Mouse (Mus musculus) neural tube, embryonic 15.5 days (tissue): ENCODE data around the gene Polk. TPM values are rescaled to one million over a fixed set of nuclear protein-coding genes. Genes with fewer than 3 reads are reported as not detected.

Source experiments
- ATAC-seq: fragments of 200-750 bp; cut with Nextera tagmentation; 2 replicates; pipeline ENCODE4 v1.8.0; 2017; ENCODE audit warnings: mild to moderate bottlenecking, moderate TSS enrichment, moderate library complexity; ENCODE audit not compliant: low FRiP score
- H3K27ac ChIP-seq: fragments of 300-500 bp; sonication (generic); replicated peaks from 2 replicates; pipeline ENCODE4 v1.5.1; 2015; ENCODE audit warnings: mild to moderate bottlenecking, inconsistent platforms
- H3K27me3 ChIP-seq: fragments of 300-500 bp; sonication (generic); replicated peaks from 2 replicates; pipeline ENCODE4 v1.6.1; 2015; ENCODE audit warnings: inconsistent platforms
- H3K36me3 ChIP-seq: fragments of 300-500 bp; sonication (generic); 2 replicates; pipeline ENCODE4 v1.6.1; 2015; ENCODE audit warnings: inconsistent platforms
- H3K4me1 ChIP-seq: fragments of 300-500 bp; sonication (generic); 2 replicates; pipeline ENCODE4 v1.6.1; 2015; ENCODE audit warnings: inconsistent platforms
- H3K4me2 ChIP-seq: fragments of 300-500 bp; sonication (generic); 2 replicates; pipeline ENCODE4 v1.6.1; 2015; ENCODE audit warnings: inconsistent platforms, mild to moderate bottlenecking, moderate library complexity
- H3K4me3 ChIP-seq: fragments of 300-500 bp; sonication (generic); replicated peaks from 2 replicates; pipeline ENCODE4 v1.5.1; 2015; ENCODE audit warnings: mild to moderate bottlenecking, inconsistent platforms
- H3K9ac ChIP-seq: fragments of 300-500 bp; sonication (generic); replicated peaks from 2 replicates; pipeline ENCODE4 v1.6.1; 2015; ENCODE audit warnings: mild to moderate bottlenecking, inconsistent platforms
- H3K9me3 ChIP-seq: fragments of 300-500 bp; sonication (generic); replicated peaks from 2 replicates; pipeline ENCODE4 v1.6.1; 2016; ENCODE audit warnings: inconsistent platforms
- WGBS: fragments of 180-500 bp; shearing (Covaris S2); methylation state at CpG from one replicate; pipeline ENCODE4 v1.1.7; 2015; ENCODE audit warnings: mixed read lengths; 5-methylcytosine and 5-hydroxymethylcytosine counted together
- polyA plus RNA-seq: library from polyadenylated mRNA; unstranded; fragments of >200 nt; fragmentation: Nextera tagmentation; extraction: Ambion mirVana; gene quantifications from 2 replicates; pipeline ENCODE4 v1.2.1, GENCODE M21; 2015

Polk gene
- polyA plus RNA-seq, 1 experiment from 2014 or later, result 7.2 TPM

DNA sequence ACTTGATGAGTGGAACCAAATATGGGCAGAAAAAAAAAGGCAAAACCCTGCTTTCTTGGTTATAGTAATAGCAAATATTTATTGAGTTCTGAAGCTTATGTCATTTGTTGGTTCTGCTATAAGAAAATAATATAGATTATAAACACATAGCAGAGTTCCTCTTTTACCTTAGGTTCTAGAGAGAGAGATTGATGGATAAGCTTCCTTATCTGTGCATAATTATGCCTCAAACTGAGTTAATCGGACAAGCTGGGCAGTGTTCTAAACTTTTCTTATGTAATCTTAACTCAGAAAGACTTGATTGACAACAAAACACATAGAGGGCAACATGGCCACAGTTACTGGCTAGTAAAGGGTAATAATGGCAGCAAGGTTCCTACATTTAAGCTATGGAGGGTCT is 4.9 kb upstream of the Polk start:
- H3K27me3 ChIP-seq, result no peaks in the 10 kb centered on the region
- no peak for ATAC-seq
- H3K9me3 ChIP-seq, result no peaks in the 10 kb centered on the region
- H3K36me3 ChIP-seq, result no peaks in the 10 kb centered on the region
- no peak overlapping the region for H3K4me2 ChIP-seq
- H3K4me1 ChIP-seq, result peaks cover 20% of the 10 kb centered on the region
- H3K9ac ChIP-seq, result no peak overlapping the region
- H3K4me3 ChIP-seq, result no peak overlapping the region
- WGBS, result 93% methylated on average over 1 of the region's 1 CpGs
- no peak overlapping the region for H3K27ac ChIP-seq

DNA sequence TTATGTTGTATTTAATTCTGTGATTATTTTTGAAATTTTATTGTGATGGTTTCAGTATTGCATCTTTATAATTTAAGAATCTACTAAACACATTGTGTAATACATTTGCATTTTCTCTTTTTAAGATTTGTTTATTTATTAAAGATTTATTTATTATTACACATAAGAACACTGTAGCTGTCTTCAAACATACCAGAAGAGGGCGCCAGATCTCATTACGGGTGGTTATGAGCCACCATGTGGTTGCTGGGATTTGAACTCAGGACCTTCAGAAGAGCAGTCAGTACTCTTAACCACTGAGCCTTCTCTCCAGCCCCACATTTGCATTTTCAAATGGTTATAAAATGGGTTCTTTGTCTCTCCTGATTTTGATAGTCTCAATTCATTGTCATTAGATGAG is 2.1 kb upstream of the Polk start:
- peak overlapping the region; percentile 80 for H3K4me2 ChIP-seq
- peaks cover 20% of the 10 kb centered on the region for H3K4me1 ChIP-seq
- H3K27ac ChIP-seq, result no peak overlapping the region
- H3K9me3 ChIP-seq, result no peaks in the 10 kb centered on the region
- H3K36me3 ChIP-seq, result no peaks in the 10 kb centered on the region
- H3K4me3 ChIP-seq, result no peak overlapping the region
- no peak for ATAC-seq
- H3K9ac ChIP-seq, result no peak overlapping the region
- 71% methylated on average over 2 of the region's 2 CpGs for WGBS
- no peaks in the 10 kb centered on the region for H3K27me3 ChIP-seq

DNA sequence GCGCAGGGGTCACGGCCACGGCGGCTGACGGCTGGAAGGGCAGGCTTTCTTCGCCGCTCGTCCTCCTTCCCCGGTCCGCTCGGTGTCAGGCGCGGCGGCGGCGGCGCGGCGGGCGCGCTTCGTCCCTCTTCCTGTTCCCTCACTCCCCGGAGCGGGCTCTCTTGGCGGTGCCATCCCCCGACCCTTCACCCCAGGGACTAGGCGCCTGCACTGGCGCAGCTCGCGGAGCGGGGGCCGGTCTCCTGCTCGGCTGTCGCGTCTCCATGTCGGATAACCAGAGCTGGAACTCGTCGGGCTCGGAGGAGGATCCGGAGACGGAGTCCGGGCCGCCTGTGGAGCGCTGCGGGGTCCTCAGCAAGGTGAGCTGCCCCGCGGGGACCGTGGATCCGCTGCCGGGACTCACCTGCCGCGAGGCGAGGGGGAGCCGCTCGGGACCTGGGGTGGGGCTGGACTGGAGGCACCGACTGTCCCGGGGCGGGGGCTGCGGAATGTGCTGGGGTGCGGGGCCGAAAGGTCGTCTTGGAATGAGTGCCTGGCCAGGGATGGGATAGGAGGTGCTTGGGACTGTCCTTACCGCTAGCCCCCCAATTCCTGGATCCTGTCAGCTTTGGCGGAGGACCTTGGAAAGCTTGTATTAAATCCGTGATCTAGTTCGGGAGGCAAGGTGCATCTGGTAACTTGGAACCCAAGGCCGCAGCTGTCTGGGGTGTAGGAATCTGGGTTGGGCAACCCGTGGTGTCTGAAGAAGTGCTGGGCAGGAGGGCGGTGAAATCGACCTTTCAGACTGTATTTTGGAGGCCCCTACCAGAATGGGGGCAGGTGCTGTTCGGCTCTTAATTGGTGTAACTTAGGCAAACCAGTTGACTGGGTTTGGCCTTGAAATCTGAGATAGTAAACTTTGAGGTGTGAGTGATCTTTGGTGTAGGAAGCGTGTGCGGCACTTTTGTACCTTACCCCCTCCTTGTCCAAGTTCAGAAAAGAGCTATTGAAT is 817 bp upstream of the Polk start:
- no peaks in the 10 kb centered on the region for H3K9me3 ChIP-seq
- no peaks in the 10 kb centered on the region for H3K27me3 ChIP-seq
- peak overlapping the region; percentile 95 for H3K27ac ChIP-seq
- under 1% methylated on average over 71 of the region's 73 CpGs for WGBS
- peak overlapping the region; percentile 94 for H3K9ac ChIP-seq
- peak overlapping the region; percentile 80 for H3K4me2 ChIP-seq
- no peaks in the 10 kb centered on the region for H3K36me3 ChIP-seq
- peak; percentile 77; the same call in 1 of the 2 replicates for ATAC-seq
- peaks cover 20% of the 10 kb centered on the region for H3K4me1 ChIP-seq
- H3K4me3 ChIP-seq, result peak overlapping the region; percentile 95

DNA sequence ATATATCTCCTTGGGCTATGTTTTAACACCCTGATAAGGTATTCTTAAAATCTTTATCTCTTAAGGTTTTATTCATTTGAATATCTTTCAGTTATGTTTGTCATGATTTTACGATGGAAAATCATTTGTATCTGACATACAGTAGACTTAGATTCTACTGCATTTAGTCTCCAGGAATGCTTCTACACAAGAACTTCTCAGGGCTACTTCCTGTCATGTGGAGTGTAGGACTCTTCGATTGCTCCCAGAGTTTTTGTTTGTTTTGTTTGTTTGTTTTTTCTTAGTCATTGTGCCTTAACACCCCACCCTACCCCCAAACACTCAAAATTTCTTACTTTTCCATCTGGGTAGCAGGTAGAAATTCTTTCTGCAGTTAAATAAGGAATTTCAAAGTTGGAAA is 998 bp downstream of the Polk start:
- Histone ChIP-seq H3K36me3 (no peaks in the 10 kb centered on the region), H3K27ac (no peak overlapping the region), H3K4me3 (no peak overlapping the region), H3K27me3 (no peaks in the 10 kb centered on the region), H3K9me3 (no peaks in the 10 kb centered on the region), H3K4me2 (peak overlapping the region; percentile 80), H3K9ac (no peak overlapping the region), H3K4me1 (peaks cover 13% of the 10 kb centered on the region)
- no peak for ATAC-seq
- 54% methylated on average over 2 of the region's 2 CpGs for WGBS

DNA sequence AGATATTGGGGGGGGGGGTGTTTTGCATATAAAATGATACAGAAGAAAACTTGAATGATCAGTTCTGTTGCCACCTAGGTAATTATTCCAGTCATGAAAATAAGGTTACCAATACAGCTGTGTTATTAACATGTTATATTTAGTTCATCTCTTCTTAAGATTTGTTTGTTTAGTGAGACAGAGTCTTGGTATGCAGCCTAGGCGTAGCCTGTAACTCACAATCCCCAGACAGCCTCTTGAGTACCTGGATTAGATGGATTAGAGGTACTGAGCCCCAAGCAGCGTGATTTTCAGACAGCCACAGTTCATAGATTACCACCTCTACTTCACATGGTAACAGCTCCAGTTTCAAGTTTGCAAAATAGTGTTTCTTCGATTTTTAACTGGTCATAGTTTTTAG is 4.3 kb downstream of the Polk start:
- no peak overlapping the region for H3K4me3 ChIP-seq
- no peak overlapping the region for H3K4me2 ChIP-seq
- H3K4me1 ChIP-seq, result no peaks in the 10 kb centered on the region; the same call in 1 of the 2 replicates
- H3K27me3 ChIP-seq, result no peaks in the 10 kb centered on the region
- H3K9me3 ChIP-seq, result no peaks in the 10 kb centered on the region
- ATAC-seq, result no peak
- 93% methylated on average over 3 of the region's 3 CpGs for WGBS
- H3K9ac ChIP-seq, result no peak overlapping the region
- H3K36me3 ChIP-seq, result no peaks in the 10 kb centered on the region
- no peak overlapping the region for H3K27ac ChIP-seq

DNA sequence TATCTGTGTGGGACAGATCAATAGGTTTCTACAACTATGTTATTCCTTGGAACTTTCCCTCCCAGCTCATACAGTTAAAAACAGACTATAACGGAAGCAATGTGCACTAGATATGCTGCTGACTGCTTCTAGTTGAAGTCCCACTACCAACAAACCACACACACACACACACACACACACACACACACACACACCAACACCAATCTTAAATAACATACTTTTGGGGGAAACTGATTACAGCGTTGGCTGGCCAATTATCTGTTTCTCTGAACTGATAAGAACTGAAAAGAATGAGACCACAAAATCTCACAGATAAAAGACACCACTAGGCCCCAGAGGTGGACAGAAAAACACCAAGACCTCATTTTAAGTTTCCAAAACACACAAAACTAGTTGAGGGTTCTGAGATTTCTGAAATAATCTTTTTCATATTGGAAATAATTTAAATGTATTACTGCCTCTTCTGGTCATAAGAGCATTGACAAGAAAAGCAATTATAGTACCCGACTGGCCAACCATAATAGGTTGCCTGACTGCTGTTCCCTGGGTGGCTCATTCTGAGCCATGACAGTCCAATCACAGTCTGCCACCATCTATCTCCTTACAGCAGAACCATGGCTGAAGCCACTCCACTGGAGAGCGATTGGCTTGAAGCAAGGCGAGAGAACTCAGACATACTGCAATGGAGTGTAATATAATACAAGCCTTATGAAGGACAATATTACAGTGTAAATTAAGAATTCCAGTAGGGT is 5.4 kb downstream of the Polk start:
- Histone ChIP-seq H3K4me2 (no peak overlapping the region), H3K4me1 (no peaks in the 10 kb centered on the region; the same call in 1 of the 2 replicates), H3K36me3 (no peaks in the 10 kb centered on the region), H3K4me3 (no peak overlapping the region), H3K27me3 (no peaks in the 10 kb centered on the region), H3K9me3 (no peaks in the 10 kb centered on the region), H3K9ac (no peak overlapping the region), H3K27ac (no peak overlapping the region)
- ATAC-seq, result no peak
- 86% methylated on average over 5 of the region's 5 CpGs for WGBS

DNA sequence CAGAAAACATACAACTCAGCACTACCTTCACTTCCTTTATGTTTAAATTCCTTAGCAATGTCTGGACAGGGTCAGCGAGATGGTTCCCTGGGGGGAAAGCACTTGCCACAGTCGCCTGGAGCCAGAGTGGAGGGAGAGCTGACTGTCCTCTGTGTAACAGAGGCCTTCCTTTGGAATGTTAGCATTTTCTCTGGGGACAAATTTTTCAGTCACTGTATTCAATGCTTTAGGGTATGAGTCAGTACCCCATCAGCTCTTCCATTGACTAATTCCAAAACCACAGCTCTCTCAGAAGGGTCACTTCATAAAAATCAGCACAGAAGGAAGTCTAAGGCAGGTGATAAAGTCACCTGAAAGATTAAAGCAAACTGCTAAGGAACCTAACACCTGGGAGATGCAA is 8.6 kb downstream of the Polk start:
- no peaks in the 10 kb centered on the region for H3K27me3 ChIP-seq
- no peak for ATAC-seq
- WGBS, result 46% methylated on average over 2 of the region's 2 CpGs
- H3K9ac ChIP-seq, result no peak overlapping the region
- no peak overlapping the region for H3K4me2 ChIP-seq
- H3K27ac ChIP-seq, result no peak overlapping the region
- peaks cover 3% of the 10 kb centered on the region; the same call in 1 of the 2 replicates for H3K36me3 ChIP-seq
- no peaks in the 10 kb centered on the region for H3K4me1 ChIP-seq
- no peak overlapping the region for H3K4me3 ChIP-seq
- no peaks in the 10 kb centered on the region for H3K9me3 ChIP-seq

DNA sequence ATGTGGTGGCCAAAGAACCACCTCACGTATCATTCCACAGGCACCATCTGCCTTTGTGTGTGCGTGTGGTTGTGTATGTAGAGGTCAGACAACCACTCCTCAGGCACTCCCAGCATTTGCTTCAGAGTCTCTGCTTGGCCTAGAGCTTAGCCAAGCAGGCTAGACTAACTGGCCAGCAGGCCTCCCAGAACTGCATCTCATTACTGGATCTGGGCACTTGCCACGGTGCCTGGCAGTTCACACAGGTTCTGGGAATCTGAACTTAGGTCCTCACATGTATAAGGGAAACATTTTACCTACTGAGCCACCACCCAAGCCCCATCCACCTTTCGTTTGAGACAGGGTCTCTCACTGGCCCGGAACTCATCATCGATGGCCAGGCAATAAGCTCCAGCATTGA is 10.2 kb downstream of the Polk start:
- Histone ChIP-seq H3K4me2 (no peak overlapping the region), H3K9ac (no peak overlapping the region), H3K36me3 (peaks cover 3% of the 10 kb centered on the region; the same call in 1 of the 2 replicates), H3K9me3 (no peaks in the 10 kb centered on the region), H3K27ac (no peak overlapping the region), H3K4me3 (no peak overlapping the region), H3K27me3 (no peaks in the 10 kb centered on the region), H3K4me1 (no peaks in the 10 kb centered on the region)
- 90% methylated on average over 6 of the region's 6 CpGs for WGBS
- ATAC-seq, result no peak

DNA sequence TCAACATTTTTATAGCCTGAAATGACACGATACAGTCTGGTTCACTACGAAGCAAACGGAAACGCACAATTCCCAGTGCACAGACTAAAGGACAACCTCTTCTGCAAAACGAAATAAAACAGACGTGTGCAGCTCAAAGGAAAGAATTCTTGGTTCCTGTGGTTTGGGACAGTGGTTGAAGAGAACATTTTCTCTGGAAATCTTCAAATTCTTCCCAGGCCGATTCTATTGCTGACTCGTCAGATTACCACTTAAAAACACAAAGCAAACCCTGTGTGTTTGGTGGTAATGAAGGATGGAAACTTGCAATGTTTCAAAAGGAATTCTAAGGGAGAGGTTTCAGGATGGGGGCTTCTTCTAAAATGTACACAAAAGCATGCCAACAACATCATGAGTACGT is 12.3 kb downstream of the Polk start:
- no peak overlapping the region for H3K9ac ChIP-seq
- H3K36me3 ChIP-seq, result peaks cover 3% of the 10 kb centered on the region; the same call in 1 of the 2 replicates
- WGBS, result 93% methylated on average over 9 of the region's 9 CpGs
- H3K4me2 ChIP-seq, result no peak overlapping the region
- H3K4me1 ChIP-seq, result no peaks in the 10 kb centered on the region
- no peak overlapping the region for H3K27ac ChIP-seq
- H3K9me3 ChIP-seq, result no peaks in the 10 kb centered on the region
- no peak for ATAC-seq
- no peaks in the 10 kb centered on the region for H3K27me3 ChIP-seq
- H3K4me3 ChIP-seq, result no peak overlapping the region

DNA sequence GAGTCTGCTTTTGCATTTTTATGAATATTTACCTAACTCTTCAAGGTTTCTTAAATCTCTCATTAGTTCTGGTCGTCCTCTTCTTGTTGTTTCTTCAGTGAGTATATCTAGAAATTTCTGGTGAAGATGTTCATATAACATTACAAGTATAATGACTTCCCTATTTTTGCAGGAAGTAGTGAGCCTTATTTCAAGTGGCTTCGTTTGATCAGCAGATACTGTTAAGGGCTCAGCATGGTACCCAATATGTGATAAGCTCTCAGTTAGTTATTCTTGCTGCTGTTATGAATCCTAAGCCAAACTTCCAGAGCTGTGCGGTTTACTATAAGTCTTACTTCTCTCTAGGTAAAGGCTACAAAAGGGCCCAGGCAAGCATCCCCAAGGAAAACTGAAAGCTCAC is 12.8 kb downstream of the Polk start:
- peaks cover 3% of the 10 kb centered on the region; the same call in 1 of the 2 replicates for H3K36me3 ChIP-seq
- no peaks in the 10 kb centered on the region for H3K9me3 ChIP-seq
- 95% methylated on average over 3 of the region's 3 CpGs for WGBS
- ATAC-seq, result no peak
- no peak overlapping the region for H3K27ac ChIP-seq
- no peak overlapping the region for H3K4me3 ChIP-seq
- H3K27me3 ChIP-seq, result no peaks in the 10 kb centered on the region
- no peak overlapping the region for H3K4me2 ChIP-seq
- no peak overlapping the region for H3K9ac ChIP-seq
- H3K4me1 ChIP-seq, result no peaks in the 10 kb centered on the region

DNA sequence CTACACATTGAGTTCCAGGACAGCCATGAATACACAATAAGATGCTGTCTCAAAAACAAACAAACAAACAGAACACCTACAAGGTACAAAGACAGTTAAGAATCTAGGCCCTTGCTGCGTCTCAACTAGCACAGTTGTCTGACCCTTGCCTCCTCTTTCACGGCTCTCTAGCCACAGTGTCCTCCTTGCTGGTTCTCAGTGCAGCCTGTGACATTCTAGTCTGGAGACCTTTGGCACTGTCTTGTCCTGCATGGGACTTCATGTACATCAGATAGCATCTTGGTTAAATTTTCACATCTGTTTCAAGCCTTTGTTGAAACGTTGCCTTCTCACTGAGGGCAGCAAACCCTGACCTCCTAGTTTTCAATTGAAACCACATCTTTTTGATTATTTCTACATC is 13.6 kb downstream of the Polk start:
- Histone ChIP-seq H3K9ac (no peak overlapping the region), H3K4me2 (no peak overlapping the region), H3K9me3 (no peaks in the 10 kb centered on the region), H3K36me3 (peaks cover 3% of the 10 kb centered on the region; the same call in 1 of the 2 replicates), H3K4me3 (no peak overlapping the region), H3K4me1 (no peaks in the 10 kb centered on the region), H3K27me3 (no peaks in the 10 kb centered on the region), H3K27ac (no peak overlapping the region)
- WGBS, result 96% methylated on average over 3 of the region's 3 CpGs
- ATAC-seq, result no peak
